Mouse (Mus musculus): ENCODE results near the gene Herc2. TPM values are rescaled to one million over a fixed set of nuclear protein-coding genes. Genes with fewer than 3 reads are reported as not detected.

Gene Herc2
- polyA plus RNA-seq, 1 experiment, result 46.0 TPM

DNA sequence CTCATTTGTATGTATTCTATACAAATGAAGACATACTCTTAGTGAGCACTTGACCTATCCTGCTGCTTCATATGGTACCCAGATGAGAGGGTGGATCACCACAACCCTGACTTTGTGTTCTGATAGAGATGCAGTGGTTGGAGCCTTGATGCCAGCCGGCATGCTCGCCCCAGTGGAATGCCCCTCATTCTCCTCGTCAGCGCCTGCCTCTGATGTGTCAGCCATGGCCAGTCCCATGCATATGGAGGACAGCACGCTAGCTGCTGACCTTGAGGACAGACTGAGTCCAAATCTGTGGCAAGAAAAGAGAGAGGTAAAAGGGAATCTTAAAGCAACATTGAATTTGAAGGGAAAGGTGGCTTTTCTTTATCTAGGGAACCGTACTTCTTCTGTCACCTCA, 141.0 kb downstream of the Herc2 start:
- DNase-seq (ENCODE audit: extremely low spot score in 1 of 2, low spot score in 1 of 2), result no peak

DNA sequence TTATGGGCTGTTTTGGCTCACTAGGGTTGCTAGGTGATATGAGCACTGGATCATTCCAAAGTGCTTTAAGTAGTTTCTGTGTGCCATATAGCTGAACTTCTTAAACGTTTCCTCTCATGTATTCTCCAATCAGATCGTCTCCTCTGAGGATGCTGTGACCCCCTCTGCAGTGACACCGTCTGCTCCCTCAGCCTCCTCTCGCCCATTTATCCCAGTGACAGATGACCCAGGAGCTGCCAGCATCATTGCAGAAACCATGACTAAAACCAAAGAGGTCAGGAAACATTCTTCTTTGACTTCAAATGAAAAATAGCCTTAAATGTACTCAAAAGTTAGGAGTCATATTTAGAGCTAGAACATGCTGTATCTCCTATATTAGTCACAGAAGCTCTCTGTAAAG, 141.7 kb downstream of the Herc2 start:
- no peak for DNase-seq (ENCODE audit: extremely low spot score in 1 of 2, low spot score in 1 of 2)

DNA sequence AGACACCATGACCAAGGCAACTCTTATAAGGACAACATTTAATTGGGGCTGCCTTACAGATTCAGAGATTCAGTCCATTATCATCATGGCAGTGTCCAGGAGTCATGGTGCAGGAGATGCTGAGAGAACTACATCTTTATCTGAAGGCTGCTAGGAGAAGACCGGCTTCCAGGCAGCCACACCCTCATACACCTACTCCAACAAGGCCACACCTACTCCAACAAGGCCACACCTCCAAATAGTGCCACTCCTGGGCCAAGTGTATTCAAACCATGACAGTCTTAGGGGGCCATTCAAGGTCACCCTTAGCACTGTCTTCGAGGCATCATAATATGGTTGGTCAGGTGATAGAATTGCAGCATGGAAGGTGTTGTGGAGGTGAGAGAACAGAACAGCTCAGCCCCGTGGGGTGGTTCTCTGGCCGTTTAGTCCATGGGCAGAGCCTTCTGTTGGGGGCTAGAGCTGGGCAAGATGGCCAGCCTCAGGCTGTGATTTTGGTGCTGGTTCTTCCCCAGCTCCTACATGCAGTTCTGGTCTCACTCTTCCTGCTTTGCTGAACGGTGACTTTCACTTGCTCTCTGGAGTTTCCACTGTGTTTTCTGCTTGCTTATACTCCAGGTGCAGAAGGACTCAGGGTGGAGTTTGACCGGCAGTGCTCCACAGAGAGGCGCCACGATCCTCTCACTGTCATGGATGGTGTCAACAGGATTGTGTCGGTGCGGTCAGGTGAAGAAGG, 151.7 kb downstream of the Herc2 start:
- DNase-seq (ENCODE audit: extremely low spot score in 1 of 2, low spot score in 1 of 2), result no peak

DNA sequence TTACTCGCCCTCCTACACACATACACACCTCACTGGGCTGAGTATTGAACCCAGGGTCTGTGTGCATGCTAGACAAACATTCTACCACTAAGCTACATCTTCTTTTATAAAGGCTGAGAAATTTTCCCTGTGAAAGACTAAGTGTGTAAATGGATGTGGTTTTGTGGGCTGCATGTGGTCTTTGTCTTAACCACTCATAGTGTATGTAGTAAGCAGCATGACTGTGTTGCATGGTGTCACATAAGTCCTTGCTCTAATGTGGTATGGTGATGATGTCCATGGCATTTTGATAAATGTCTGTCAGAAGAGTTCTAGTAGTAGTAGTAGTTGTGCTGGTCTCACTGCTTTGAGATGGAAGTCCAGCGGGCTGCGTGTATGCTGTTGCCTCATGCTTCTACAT, 152.8 kb downstream of the Herc2 start:
- no peak for DNase-seq (ENCODE audit: extremely low spot score in 1 of 2, low spot score in 1 of 2)

DNA sequence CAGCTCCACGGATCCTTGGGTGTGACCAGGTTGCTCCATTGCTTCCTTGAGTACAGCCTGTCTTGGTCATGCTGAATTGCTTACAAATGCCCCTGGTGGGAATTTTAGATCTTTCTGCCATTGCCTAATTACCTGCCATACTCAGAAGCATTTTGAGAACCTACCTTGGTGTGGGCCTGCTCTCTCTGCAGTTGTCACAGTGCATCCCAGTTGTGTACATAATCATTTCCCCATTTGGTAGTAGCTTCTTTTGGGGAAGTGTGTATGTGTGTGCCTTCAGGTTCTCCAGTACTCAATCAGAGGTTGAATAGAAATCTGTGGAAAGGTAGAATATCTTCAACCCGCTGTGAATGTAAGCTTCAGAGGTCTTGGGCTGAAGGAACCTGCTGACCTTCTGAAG, 153.3 kb downstream of the Herc2 start:
- DNase-seq (ENCODE audit: extremely low spot score in 1 of 2, low spot score in 1 of 2), result no peak

DNA sequence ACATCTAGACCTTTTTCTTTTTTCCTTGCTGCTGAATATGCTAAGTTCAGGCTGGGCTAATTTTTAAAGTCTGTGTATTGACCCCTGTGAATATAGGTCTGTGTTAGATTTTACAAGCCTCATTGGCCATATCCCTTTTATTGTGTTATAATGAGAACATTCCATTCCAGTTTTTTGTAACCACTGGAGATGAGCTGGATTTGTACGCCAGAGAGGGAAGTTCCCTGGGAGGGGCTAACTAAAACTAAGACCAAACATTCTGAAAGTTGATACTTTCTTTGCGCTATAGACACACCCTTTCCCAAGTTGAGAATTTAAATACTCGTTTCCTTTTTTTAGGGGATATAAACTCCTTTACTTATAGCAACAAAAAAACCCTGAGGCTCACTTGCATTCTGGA, 154.9 kb downstream of the Herc2 start:
- DNase-seq (ENCODE audit: extremely low spot score in 1 of 2, low spot score in 1 of 2), result no peak

DNA sequence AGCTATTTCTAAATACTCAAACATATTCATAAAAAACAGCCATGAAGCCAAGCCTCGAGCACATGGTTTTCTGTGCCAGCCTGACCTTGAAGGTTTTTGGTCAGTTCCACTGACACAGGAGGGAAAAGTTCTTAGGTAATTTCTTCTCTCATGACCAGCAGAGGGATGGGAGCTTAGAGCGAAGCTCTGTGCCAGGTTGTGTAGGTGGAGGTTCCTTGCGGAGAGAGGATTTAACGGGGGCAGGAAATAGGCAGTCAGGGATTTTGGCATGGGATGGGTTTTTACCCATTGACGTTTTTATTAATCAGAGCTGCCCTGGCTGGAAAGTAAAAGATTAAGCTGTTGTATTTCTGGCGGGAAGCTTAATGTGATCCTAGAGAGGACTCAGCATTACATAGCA, 170.8 kb downstream of the Herc2 start:
- peak in 1 of 2 experiments; percentile 12 for DNase-seq (ENCODE audit: extremely low spot score in 1 of 2, low spot score in 1 of 2)

DNA sequence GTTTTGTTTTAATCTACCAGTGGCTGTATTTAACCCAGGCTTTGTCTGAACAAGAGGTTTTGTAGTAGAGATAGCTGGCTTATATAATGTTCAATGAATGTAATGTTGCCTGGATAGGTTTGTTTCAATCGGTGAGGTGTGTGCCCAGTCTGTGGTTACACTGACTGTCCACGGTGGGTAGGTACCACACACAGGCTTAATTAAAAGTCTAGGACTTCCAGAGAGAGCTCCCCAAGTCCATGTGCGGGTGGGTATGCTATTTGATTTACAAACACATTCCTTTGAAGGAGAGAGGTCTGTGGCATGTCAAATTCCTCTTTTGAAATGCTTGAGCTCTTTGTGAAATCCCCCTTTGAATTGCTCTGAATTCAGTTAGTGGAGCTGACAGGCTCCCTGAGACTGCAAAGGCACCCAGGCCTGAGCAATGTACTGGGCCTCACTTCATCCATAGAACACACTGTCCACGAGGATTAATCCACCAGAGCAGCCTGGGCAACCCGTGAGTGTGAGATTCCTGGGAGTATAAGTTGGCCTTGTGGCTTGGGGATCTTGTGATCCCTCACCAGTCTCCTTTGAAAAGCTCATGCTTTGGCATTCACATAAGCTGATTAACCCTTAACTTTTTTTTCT, 185.9 kb downstream of the Herc2 start:
- no peak for DNase-seq (ENCODE audit: extremely low spot score in 1 of 2, low spot score in 1 of 2)

DNA sequence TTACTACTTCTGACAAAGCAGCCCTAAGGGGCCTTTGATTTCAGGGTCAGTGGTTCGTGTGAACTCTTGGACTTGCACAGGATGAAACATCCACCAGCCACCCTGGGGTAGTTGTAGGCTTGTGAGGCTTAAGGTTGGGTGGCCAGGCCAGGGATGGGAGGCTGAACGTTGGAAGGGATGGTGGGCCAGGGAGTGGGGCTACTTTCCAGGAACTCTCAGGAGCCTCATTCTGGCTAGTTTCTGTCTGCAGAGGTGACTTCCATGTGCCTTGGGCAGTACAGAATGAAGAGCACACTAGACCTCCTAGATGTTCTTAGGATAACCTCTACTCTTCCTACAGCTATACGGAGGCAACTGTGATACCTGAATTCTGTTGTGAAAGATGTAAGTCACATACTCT, 186.6 kb downstream of the Herc2 start:
- DNase-seq (ENCODE audit: extremely low spot score in 1 of 2, low spot score in 1 of 2), result no peak

DNA sequence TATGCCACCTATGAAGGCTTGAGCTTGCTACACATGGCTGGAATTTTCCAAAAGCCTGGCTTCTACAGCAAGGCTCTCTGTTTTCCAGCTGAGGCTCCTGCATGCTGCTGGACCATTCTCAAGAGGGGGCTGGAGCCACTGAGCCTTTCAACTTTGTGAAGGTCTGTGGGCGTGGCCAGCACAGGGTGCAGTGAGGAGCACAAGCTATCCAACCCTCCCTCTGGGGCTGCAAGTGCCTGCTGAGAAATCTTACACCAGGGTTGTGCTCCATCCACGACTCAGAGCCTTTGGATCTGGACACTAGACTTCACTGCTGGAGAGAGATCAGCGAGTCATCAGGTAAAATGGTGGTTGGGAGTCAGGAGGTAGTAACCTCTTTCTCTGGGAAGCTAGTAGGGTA, 189.5 kb downstream of the Herc2 start, which contains the start of gene Oca2:
Oca2 (plus strand) TSS at position 218 of the 400 bp plus-strand sequence.
- DNase-seq (ENCODE audit: extremely low spot score in 1 of 2, low spot score in 1 of 2), result no peak

DNA sequence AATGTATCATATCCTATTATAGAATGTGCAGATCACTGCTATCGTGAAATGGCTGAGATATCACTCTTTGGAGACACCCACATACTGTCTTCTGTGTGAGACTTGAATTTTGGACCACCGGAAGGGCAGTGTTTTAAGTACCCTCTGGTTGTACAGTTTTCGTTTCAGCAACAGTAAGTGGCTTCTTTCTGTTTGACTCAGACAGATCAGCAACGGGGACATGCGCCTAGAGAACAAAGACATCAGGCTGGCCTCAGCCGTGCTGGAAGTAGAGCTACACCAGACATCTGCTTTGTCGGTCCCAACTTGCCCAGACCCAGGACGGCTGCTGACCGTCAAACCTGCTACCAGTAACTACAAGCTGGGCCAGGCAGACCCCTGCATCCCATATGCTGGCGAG, 204.6 kb downstream of the Herc2 start:
- DNase-seq (ENCODE audit: extremely low spot score in 1 of 2, low spot score in 1 of 2), result no peak

DNA sequence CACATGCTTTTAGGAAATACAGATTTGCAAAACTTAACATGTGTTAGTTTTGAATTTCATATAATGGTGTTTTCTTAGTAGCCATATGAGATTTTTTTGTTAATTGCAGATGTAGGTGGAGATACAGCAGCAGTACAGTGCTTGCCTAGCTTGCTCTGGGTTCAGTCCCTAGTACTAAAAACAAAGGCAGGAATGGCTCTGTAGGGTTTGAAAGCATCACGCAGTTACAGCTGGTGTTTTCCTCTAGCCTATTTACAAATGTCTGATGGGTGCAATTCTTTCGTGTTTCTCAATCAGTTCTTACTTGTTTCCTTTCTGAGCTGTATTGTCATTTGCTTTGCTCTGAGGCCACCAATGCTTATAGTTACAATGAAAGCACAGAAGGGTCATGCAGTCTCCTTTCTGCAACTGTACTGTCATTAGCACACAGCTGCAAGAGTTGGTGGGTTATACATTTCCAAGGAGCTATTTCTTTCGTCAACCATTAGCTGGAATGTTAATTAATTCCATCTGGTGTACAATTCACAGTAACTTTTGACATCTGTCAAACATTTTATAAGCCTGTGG, 208.0 kb downstream of the Herc2 start:
- DNase-seq (ENCODE audit: extremely low spot score in 1 of 2, low spot score in 1 of 2), result no peak

DNA sequence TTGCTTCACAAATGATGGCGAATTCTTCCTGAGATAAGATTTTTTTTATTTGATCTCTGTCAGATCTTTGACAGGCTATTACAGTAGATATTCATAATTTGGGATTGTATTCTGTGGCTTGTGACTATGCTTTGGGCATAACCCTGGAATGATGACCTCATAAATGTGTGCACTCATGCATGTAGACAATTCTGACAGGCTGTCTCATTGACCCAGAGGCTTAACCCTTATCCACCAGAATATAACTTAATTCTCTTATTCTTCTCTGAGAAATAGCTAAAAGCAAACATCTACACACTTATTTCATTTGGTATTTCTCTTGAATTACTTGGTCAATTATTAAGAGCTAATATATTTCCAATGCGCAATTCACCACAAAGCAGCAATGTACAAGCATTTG, 227.5 kb downstream of the Herc2 start:
- no peak for DNase-seq (ENCODE audit: extremely low spot score in 1 of 2, low spot score in 1 of 2)

Other genes starting within 250 kb of the Herc2 start
- 56.4 and 62.3 TPM in 2 replicates for gene Cyfip1, start 208.5 kb upstream of the Herc2 start, polyA plus RNA-seq (2012; rRNA removed)
- gene Nipa2, start 87.7 kb upstream of the Herc2 start, polyA plus RNA-seq (2012; rRNA removed), result 24.8 and 25.8 TPM in 2 replicates
- 23.8 and 31.2 TPM in 2 replicates for gene Nipa1, start 30.2 kb upstream of the Herc2 start, polyA plus RNA-seq (2012; rRNA removed)
- gene Oca2, start 189.6 kb downstream of the Herc2 start, polyA plus RNA-seq (2012; rRNA removed), result 0.19 and 0.40 TPM in 2 replicates